Mouse (Mus musculus) myocyte (in vitro differentiated cells): ENCODE data around the gene Usp1.

Source experiments
- E2F4 ChIP-seq: IDR thresholded peaks from one replicate; pipeline ENCODE4 v1.6.1; 2011; ENCODE audit warnings: mild to moderate bottlenecking, control low read depth, moderate library complexity; ENCODE audit not compliant: insufficient read depth
- MAX ChIP-seq: IDR thresholded peaks from one replicate; pipeline ENCODE4 v1.6.1; 2011; ENCODE audit warnings: low read depth, mild to moderate bottlenecking, control low read depth
- MYOG ChIP-seq, 3 experiments: IDR thresholded peaks; one replicate each; pipeline ENCODE4 v1.6.1; 2011; ENCODE audit warnings: control low read depth in 2 of 3, low read depth in 2 of 3, mild to moderate bottlenecking in 2 of 3; ENCODE audit not compliant: insufficient read length in 2 of 3, control insufficient read depth in 1 of 3, insufficient read depth in 1 of 3
- POLR2A ChIP-seq: IDR thresholded peaks from one replicate; pipeline ENCODE4 v1.6.1; 2011; ENCODE audit warnings: low read depth, mild to moderate bottlenecking, control low read depth, moderate library complexity; ENCODE audit not compliant: insufficient read length
- TCF12 ChIP-seq: IDR thresholded peaks from one replicate; pipeline ENCODE4 v1.6.1; 2011; ENCODE audit warnings: mild to moderate bottlenecking, control low read depth; ENCODE audit not compliant: poor library complexity, insufficient read depth, severe bottlenecking
- USF1 ChIP-seq: IDR thresholded peaks from one replicate; pipeline ENCODE4 v1.6.1; 2011; ENCODE audit warnings: low read depth, mild to moderate bottlenecking, control low read depth, moderate library complexity

- TF ChIP-seq USF1 (no peak), POLR2A (no peak), TCF12 (no peak), MAX (no peak), MYOG (IDR thresholded peaks at IDR 0.05; ENCODE audit: control insufficient read depth in 1 of 3, insufficient read depth in 1 of 3, insufficient read length in 2 of 3, low read depth in 2 of 3) (peak in 2 of 3 experiments; percentile 0 to 48), E2F4 (no peak)
Observed at GRCm38 (mm10) chr4:98924071-98924905, 678 bp downstream of the Usp1 start.
